ENCODE assay signal across 7 mouse cellular contexts in genomic region chr15:95598630-95599029, GRCm38 (mm10). TPM values are rescaled to one million over a fixed set of nuclear protein-coding genes. Genes with fewer than 3 reads are reported as not detected.
DNase-seq lines count a peak whose midpoint lies in the region; ATAC-seq and TF ChIP-seq lines count a peak whose summit lies in the region.

No protein-coding gene starts in this region.

- TF ChIP-seq CTCF in kidney, postnatal 0 days (IDR thresholded peaks at IDR 0.05; ENCODE audit: low read depth) = peak; percentile 75
- TF ChIP-seq CTCF in ES-Bruce4 (IDR thresholded peaks at IDR 0.05; ENCODE audit: low read depth, low read length) = peak; percentile 77
- TF ChIP-seq CTCF in hindbrain, postnatal 0 days (IDR thresholded peaks at IDR 0.05; ENCODE audit: low read depth) = peak; percentile 77

- H3K9ac ChIP-seq in kidney, postnatal 0 days (ENCODE audit: low read depth, low read length) = no peak overlapping the region
- no peak overlapping the region for H3K9ac ChIP-seq in ES-Bruce4 (ENCODE audit: low read depth, poor library complexity, severe bottlenecking)
- no peak overlapping the region for H3K9ac ChIP-seq in hindbrain, postnatal 0 days (replicated peaks; ENCODE audit: low read length)

- peak; percentile 50 for DNase-seq in kidney, postnatal 0 days (ENCODE audit: low spot score)
- DNase-seq in kidney, adult 18-20 months = no peak
- peak; percentile 19 for DNase-seq in 416B (ENCODE audit: low read depth)
- DNase-seq in hindbrain, postnatal 0 days (ENCODE audit: low spot score) = peak; percentile 75
- DNase-seq in thymus, postnatal 4 days = peak; percentile 59
- no peak for DNase-seq in Muller cell, postnatal 12 days (ENCODE audit: inconsistent ontology term)

- no peaks in the 10 kb centered on the region for H3K27me3 ChIP-seq in kidney, postnatal 0 days (ENCODE audit: insufficient read depth, low read length)
- no peaks in the 10 kb centered on the region for H3K27me3 ChIP-seq in ES-Bruce4 (ENCODE audit: control insufficient read depth, insufficient read depth, low read length, poor library complexity, severe bottlenecking)
- no peaks in the 10 kb centered on the region for H3K27me3 ChIP-seq in hindbrain, postnatal 0 days (ENCODE audit: insufficient read depth, low read length)

- no peaks in the 10 kb centered on the region for H3K36me3 ChIP-seq in kidney, postnatal 0 days (ENCODE audit: insufficient read depth, low read length)
- H3K36me3 ChIP-seq in ES-Bruce4 (ENCODE audit: control insufficient read depth, insufficient read depth, low read length, poor library complexity, severe bottlenecking) = no peaks in the 10 kb centered on the region
- no peaks in the 10 kb centered on the region for H3K36me3 ChIP-seq in hindbrain, postnatal 0 days (ENCODE audit: insufficient read depth, low read length)

- no peak for ATAC-seq in kidney, postnatal 0 days (replicated peaks; ENCODE audit: low FRiP score, low read depth)
- ATAC-seq in hindbrain, postnatal 0 days = no peak

- no peak for TF ChIP-seq POLR2A in ES-Bruce4 (IDR thresholded peaks at IDR 0.05; ENCODE audit: insufficient read depth, low read length)

- 78% methylated on average over 1 of the region's 1 CpGs for WGBS in kidney, postnatal 0 days
- WGBS in hindbrain, postnatal 0 days = 65% methylated on average over 1 of the region's 1 CpGs

- TF ChIP-seq EP300 in ES-Bruce4 (IDR thresholded peaks at IDR 0.05; ENCODE audit: insufficient read depth, low read depth, low read length) = no peak

- H3K4me3 ChIP-seq in kidney, postnatal 0 days (replicated peaks; ENCODE audit: low read depth, low read length) = no peak overlapping the region
- no peak overlapping the region for H3K4me3 ChIP-seq in ES-Bruce4 (ENCODE audit: low read depth, low read length)
- no peak overlapping the region for H3K4me3 ChIP-seq in hindbrain, postnatal 0 days (ENCODE audit: low read length)

- no peak overlapping the region for H3K27ac ChIP-seq in kidney, postnatal 0 days
- no peak overlapping the region for H3K27ac ChIP-seq in ES-Bruce4 (ENCODE audit: insufficient read depth, low read length)
- H3K27ac ChIP-seq in hindbrain, postnatal 0 days = no peak overlapping the region

- no peaks in the 10 kb centered on the region for H3K4me1 ChIP-seq in kidney, postnatal 0 days (replicated peaks; ENCODE audit: insufficient read depth, low read length)
- no peaks in the 10 kb centered on the region for H3K4me1 ChIP-seq in ES-Bruce4 (ENCODE audit: control insufficient read depth, insufficient read depth, low read length)
- H3K4me1 ChIP-seq in hindbrain, postnatal 0 days (ENCODE audit: insufficient read depth, low read length) = no peaks in the 10 kb centered on the region

- H3K4me2 ChIP-seq in kidney, postnatal 0 days (ENCODE audit: low read length) = no peak overlapping the region
- no peak overlapping the region for H3K4me2 ChIP-seq in hindbrain, postnatal 0 days (ENCODE audit: low read depth, low read length)

- H3K9me3 ChIP-seq in kidney, postnatal 0 days (replicated peaks; ENCODE audit: low read length) = no peaks in the 10 kb centered on the region
- H3K9me3 ChIP-seq in ES-Bruce4 (replicated peaks; ENCODE audit: control insufficient read depth, insufficient read depth, low read length, poor library complexity, severe bottlenecking) = no peaks in the 10 kb centered on the region
- no peaks in the 10 kb centered on the region for H3K9me3 ChIP-seq in hindbrain, postnatal 0 days (ENCODE audit: low read length)

RNA-seq across cellular contexts. Expression of gene Dbx2, which starts 57.1 kb away (rescaled TPM):
- polyA plus RNA-seq in kidney, postnatal 0 days (2015; fragmentation: Nextera tagmentation; extraction: Ambion mirVana) = 0.18 TPM in 1 of 2 replicates, not detected in the other
- polyA plus RNA-seq in ES-Bruce4 (2011; ENCODE audit: insufficient read depth, insufficient read length, low read depth, missing spikeins) = not detected in 2 replicates
- total RNA-seq in hindbrain, postnatal 0 days (2014; rRNA removed) = 8.3 and 11.4 TPM in 2 replicates
- polyA plus RNA-seq in hindbrain, postnatal 0 days (2015; fragmentation: Nextera tagmentation; extraction: Ambion mirVana) = 23.7 and 26.2 TPM in 2 replicates

Comparison
In these comparisons a context has a peak if more than half of its experiments do, and no peak if none do; other contexts are left out.
1. DNase-seq: peak in kidney, postnatal 0 days (single experiment), 416B (single experiment), hindbrain, postnatal 0 days (single experiment) and thymus, postnatal 4 days (single experiment); none in kidney, adult 18-20 months (single experiment) and Muller cell, postnatal 12 days (single experiment).
2. RNA of gene Dbx2, which starts 57.1 kb away (polyA plus RNA-seq): 23.7 to 26.2 TPM in hindbrain, postnatal 0 days; 0.18 TPM in kidney, postnatal 0 days and not detected in ES-Bruce4; every median in the first group is over 10 times any median in the second.
3. Peak in every context shown above with its lines, with median percentiles within 50 percentile points of each other: CTCF ChIP-seq.